Mouse (Mus musculus): Measurements from ENCODE around the gene Amer1. TPM values are rescaled to one million over a fixed set of nuclear protein-coding genes. Genes with fewer than 3 reads are reported as not detected.
A peak's percentile ranks its signal among the peaks of the same experiment; 100 is the strongest.

Gene Amer1
- 8.0 and 11.4 TPM in 2 replicates for polyA plus RNA-seq (2012; rRNA removed)

- TF ChIP-seq POLR2A (IDR thresholded peaks at IDR 0.05; ENCODE audit: borderline replicate concordance, extremely low read depth, insufficient read depth, insufficient read length, poor library complexity, severe bottlenecking) (0 out of 2 replicates have a peak, but pooled peaks have one; percentile 64), CTCF (IDR thresholded peaks at IDR 0.05; ENCODE audit: borderline replicate concordance, extremely low read depth, insufficient read depth, insufficient read length) (no peak)
- DNase-seq (ENCODE audit: low read depth): peak; percentile 97
These were observed at the start of gene Amer1 for GRCm38 (mm10) chrX:95444776-95445111. Gene Amer1, minus strand, starts transcription at chrX:95444872.

DNA sequence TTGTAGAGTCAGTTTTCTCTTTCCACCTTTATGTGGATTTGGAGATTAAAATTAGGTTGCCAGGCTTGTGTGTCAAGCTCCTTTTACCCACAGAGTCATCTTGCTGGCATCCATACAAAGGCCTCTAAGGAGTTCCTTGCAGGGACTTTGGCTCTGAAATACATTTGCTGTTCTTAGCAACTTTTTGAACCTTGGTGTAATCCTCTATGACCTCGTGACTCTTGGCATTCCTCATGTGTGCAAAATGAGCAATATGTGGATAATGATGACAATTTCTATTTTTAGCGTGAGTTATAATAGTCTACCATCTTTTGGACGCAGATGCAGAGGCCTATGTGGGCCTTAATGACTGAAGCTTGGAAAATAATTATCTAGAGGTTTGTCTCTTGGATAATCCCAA lies 12.5 kb upstream of the Amer1 start:
- TF ChIP-seq CTCF (IDR thresholded peaks at IDR 0.05; ENCODE audit: borderline replicate concordance, extremely low read depth, insufficient read depth, insufficient read length) (no peak), POLR2A (IDR thresholded peaks at IDR 0.05; ENCODE audit: borderline replicate concordance, extremely low read depth, insufficient read depth, insufficient read length, poor library complexity, severe bottlenecking) (no peak)
- no peak for DNase-seq (ENCODE audit: low read depth)

- no peak for DNase-seq (ENCODE audit: low read depth)
- TF ChIP-seq CTCF (IDR thresholded peaks at IDR 0.05; ENCODE audit: borderline replicate concordance, extremely low read depth, insufficient read depth, insufficient read length) (no peak), POLR2A (IDR thresholded peaks at IDR 0.05; ENCODE audit: borderline replicate concordance, extremely low read depth, insufficient read depth, insufficient read length, poor library complexity, severe bottlenecking) (no peak)
These were observed 1.2 kb upstream of the Amer1 start for GRCm38 (mm10) chrX:95445866-95446265.

DNA sequence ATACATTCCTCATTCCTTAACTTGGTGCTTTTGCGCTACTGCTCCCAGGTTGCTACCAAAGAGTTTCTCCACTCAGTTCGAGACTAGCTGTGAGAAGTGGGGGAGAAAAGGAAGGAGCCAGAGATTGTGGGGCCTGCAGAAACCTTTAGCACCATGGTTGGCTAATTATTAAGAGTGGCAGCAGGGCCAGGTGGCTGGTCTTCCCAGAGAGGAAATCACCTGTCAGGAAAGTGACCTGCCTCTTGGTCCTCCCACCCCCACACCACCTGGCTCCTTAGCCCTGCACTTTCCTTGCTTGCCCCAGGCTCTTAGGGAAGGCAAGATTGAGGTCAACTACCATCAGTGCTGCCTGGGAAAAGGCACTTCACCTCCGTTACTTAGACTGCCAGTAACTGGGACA lies 469 bp upstream of the Amer1 start:
- DNase-seq (ENCODE audit: low read depth): no peak
- no peak for TF ChIP-seq CTCF (IDR thresholded peaks at IDR 0.05; ENCODE audit: borderline replicate concordance, extremely low read depth, insufficient read depth, insufficient read length)
- TF ChIP-seq POLR2A (IDR thresholded peaks at IDR 0.05; ENCODE audit: borderline replicate concordance, extremely low read depth, insufficient read depth, insufficient read length, poor library complexity, severe bottlenecking): no peak

GRCm38 (mm10) chrX:95443898-95444775 lies 535 bp downstream of the Amer1 start:
- peak; percentile 74 for DNase-seq (ENCODE audit: low read depth)
- no peak; the same call in 1 of the 2 replicates for TF ChIP-seq POLR2A (IDR thresholded peaks at IDR 0.05; ENCODE audit: borderline replicate concordance, extremely low read depth, insufficient read depth, insufficient read length, poor library complexity, severe bottlenecking)
- no peak for TF ChIP-seq CTCF (IDR thresholded peaks at IDR 0.05; ENCODE audit: borderline replicate concordance, extremely low read depth, insufficient read depth, insufficient read length)

GRCm38 (mm10) chrX:95443390-95443789 lies 1.3 kb downstream of the Amer1 start:
- TF ChIP-seq POLR2A (IDR thresholded peaks at IDR 0.05; ENCODE audit: borderline replicate concordance, extremely low read depth, insufficient read depth, insufficient read length, poor library complexity, severe bottlenecking) (no peak), CTCF (IDR thresholded peaks at IDR 0.05; ENCODE audit: borderline replicate concordance, extremely low read depth, insufficient read depth, insufficient read length) (no peak)
- peak; percentile 50 for DNase-seq (ENCODE audit: low read depth)

DNA sequence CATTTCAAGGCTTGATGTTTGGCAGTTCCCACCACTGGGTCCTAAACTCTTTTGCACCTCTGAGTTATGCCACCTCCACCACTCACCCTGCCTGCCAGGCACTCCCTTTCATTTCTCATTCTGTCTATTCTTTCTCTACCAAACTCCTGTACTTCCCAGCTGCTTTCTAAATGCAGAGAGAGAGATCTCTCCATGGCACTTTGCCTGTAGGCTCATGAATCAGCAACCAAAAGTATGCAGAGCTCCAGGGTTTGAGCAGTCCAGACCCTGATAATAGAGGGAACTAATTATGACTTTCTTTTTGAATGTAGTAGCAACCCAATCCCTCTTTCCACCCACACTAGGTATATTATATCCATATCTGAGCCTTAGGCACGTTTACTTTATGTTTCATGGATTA lies 2.4 kb downstream of the Amer1 start:
- TF ChIP-seq CTCF (IDR thresholded peaks at IDR 0.05; ENCODE audit: borderline replicate concordance, extremely low read depth, insufficient read depth, insufficient read length): no peak
- no peak for TF ChIP-seq POLR2A (IDR thresholded peaks at IDR 0.05; ENCODE audit: borderline replicate concordance, extremely low read depth, insufficient read depth, insufficient read length, poor library complexity, severe bottlenecking)
- no peak for DNase-seq (ENCODE audit: low read depth)

DNA sequence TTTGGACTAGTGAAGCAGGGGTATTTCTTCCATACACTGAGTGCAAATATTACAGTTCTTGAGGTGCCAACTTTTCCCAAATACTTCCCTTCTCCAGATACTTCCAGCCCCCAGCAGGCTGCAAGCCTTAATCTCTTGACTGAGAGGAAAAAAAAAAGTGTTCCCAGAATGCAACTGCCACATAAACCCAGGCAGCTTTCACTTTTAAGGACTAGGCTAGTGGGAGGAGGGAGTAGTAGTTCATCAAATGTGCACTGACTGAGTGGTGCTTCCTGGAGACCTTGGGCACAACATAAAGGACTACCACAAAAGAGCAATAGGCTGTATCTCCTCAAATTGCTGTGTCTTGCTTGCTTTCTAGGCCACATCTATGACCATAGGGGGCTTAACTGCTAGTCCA lies 3.4 kb downstream of the Amer1 start:
- no peak for DNase-seq (ENCODE audit: low read depth)
- TF ChIP-seq POLR2A (IDR thresholded peaks at IDR 0.05; ENCODE audit: borderline replicate concordance, extremely low read depth, insufficient read depth, insufficient read length, poor library complexity, severe bottlenecking) (no peak), CTCF (IDR thresholded peaks at IDR 0.05; ENCODE audit: borderline replicate concordance, extremely low read depth, insufficient read depth, insufficient read length) (no peak)

DNA sequence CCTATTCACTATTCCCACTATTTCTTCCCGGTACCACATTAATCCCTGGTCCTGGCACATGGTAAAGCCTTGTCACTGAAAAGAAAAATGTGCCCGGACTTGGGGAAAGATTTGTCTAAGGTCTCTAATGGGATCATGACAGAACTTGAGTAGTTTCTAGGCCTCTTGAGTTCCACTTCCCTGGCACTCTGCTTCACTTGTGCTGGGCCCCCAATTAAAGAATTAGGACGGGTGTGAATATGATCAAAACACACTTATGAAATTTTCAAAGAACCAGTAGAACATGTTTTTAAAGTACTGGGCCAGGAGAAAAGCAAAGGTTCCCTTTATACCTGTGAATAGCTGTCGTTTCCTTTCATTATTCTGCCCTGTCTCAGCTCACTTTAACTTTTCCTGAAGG lies 6.2 kb downstream of the Amer1 start:
- no peak for DNase-seq (ENCODE audit: low read depth)
- TF ChIP-seq POLR2A (IDR thresholded peaks at IDR 0.05; ENCODE audit: borderline replicate concordance, extremely low read depth, insufficient read depth, insufficient read length, poor library complexity, severe bottlenecking) (no peak), CTCF (IDR thresholded peaks at IDR 0.05; ENCODE audit: borderline replicate concordance, extremely low read depth, insufficient read depth, insufficient read length) (no peak)

DNA sequence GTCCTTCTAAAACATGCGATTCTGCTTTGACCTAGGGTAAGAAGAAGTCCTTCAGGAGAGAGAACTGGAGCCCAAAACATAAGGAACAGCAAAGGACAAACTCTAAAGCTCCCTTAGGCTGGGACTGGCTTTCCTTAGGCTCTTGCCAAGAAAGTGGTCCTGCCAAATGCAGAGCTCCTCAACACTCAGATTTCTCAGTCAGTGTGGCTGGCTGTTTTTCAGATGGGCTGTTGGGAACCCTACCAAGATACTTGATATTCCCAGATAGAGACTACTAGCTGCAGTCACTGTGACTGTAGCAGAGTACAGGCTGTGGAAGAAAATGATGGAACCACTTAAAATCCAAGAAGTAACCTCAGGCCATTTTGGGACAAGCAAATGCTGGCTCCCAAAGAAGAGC lies 7.4 kb downstream of the Amer1 start:
- DNase-seq (ENCODE audit: low read depth): no peak
- TF ChIP-seq CTCF (IDR thresholded peaks at IDR 0.05; ENCODE audit: borderline replicate concordance, extremely low read depth, insufficient read depth, insufficient read length) (no peak), POLR2A (IDR thresholded peaks at IDR 0.05; ENCODE audit: borderline replicate concordance, extremely low read depth, insufficient read depth, insufficient read length, poor library complexity, severe bottlenecking) (no peak)

- TF ChIP-seq POLR2A (IDR thresholded peaks at IDR 0.05; ENCODE audit: borderline replicate concordance, extremely low read depth, insufficient read depth, insufficient read length, poor library complexity, severe bottlenecking) (no peak), CTCF (IDR thresholded peaks at IDR 0.05; ENCODE audit: borderline replicate concordance, extremely low read depth, insufficient read depth, insufficient read length) (no peak)
- DNase-seq (ENCODE audit: low read depth): no peak
These were observed 71.6 kb downstream of the Amer1 start for GRCm38 (mm10) chrX:95373101-95373500.

Other genes starting within 250 kb of the Amer1 start
- 38.9 and 50.1 TPM in 2 replicates for gene Arhgef9, start 248.0 kb downstream of the Amer1 start, polyA plus RNA-seq (2012; rRNA removed)
- 0.32 and 0.33 TPM in 2 replicates for gene Asb12, start 113.1 kb upstream of the Amer1 start, polyA plus RNA-seq (2012; rRNA removed)
- not detected in 2 replicates for gene Pfn5, start 113.2 kb upstream of the Amer1 start, polyA plus RNA-seq (2012; rRNA removed)
- 58.8 and 64.9 TPM in 2 replicates for gene Zc4h2, start 213.6 kb upstream of the Amer1 start, polyA plus RNA-seq (2012; rRNA removed)

Data from brain, embryonic 14.5 days (tissue).